Mouse (Mus musculus) myocyte (in vitro differentiated cells): ENCODE data around the gene Gabbr2. TPM values are rescaled to one million over a fixed set of nuclear protein-coding genes. Genes with fewer than 3 reads are reported as not detected.

ENCODE experiments used
- H3K27me3 ChIP-seq: one replicate; pipeline ENCODE4 v1.6.1; 2011; ENCODE audit not compliant: control insufficient read depth, insufficient read depth, insufficient read length
- H3K36me3 ChIP-seq: one replicate; pipeline ENCODE4 v1.6.1; 2011; ENCODE audit not compliant: control insufficient read depth, insufficient read depth
- H3K4me2 ChIP-seq: one replicate; pipeline ENCODE4 v1.6.1; 2011; ENCODE audit warnings: low read depth, control low read depth
- H3K4me3 ChIP-seq: one replicate; pipeline ENCODE4 v1.5.1; 2011; ENCODE audit warnings: mild to moderate bottlenecking, control low read depth, moderate library complexity
- H3K79me2 ChIP-seq: one replicate; pipeline ENCODE4 v1.6.1; 2011; ENCODE audit not compliant: control insufficient read depth, insufficient read depth
- H3ac ChIP-seq: one replicate; pipeline ENCODE4 v1.6.1; 2011; ENCODE audit not compliant: control insufficient read depth, insufficient read length
- CEBPB ChIP-seq: IDR thresholded peaks from 2 replicates; pipeline ENCODE4 v1.6.1; 2011; ENCODE audit warnings: mild to moderate bottlenecking, moderate library complexity; ENCODE audit not compliant: poor library complexity, insufficient read depth, severe bottlenecking
- E2F4 ChIP-seq: IDR thresholded peaks from one replicate; pipeline ENCODE4 v1.6.1; 2011; ENCODE audit warnings: mild to moderate bottlenecking, control low read depth, moderate library complexity; ENCODE audit not compliant: insufficient read depth
- MAX ChIP-seq: IDR thresholded peaks from one replicate; pipeline ENCODE4 v1.6.1; 2011; ENCODE audit warnings: low read depth, mild to moderate bottlenecking, control low read depth
- MYOD1 ChIP-seq, 3 experiments: IDR thresholded peaks; one replicate each; pipeline ENCODE4 v1.6.1; 2011; ENCODE audit warnings: control low read depth in 2 of 3, low read depth in 2 of 3, mild to moderate bottlenecking in 2 of 3, moderate library complexity in 1 of 3; ENCODE audit not compliant: insufficient read length in 2 of 3, control insufficient read depth in 1 of 3
- MYOG ChIP-seq, 3 experiments: IDR thresholded peaks; one replicate each; pipeline ENCODE4 v1.6.1; 2011; ENCODE audit warnings: control low read depth in 2 of 3, low read depth in 2 of 3, mild to moderate bottlenecking in 2 of 3; ENCODE audit not compliant: insufficient read length in 2 of 3, control insufficient read depth in 1 of 3, insufficient read depth in 1 of 3
- POLR2A ChIP-seq: IDR thresholded peaks from one replicate; pipeline ENCODE4 v1.6.1; 2011; ENCODE audit warnings: low read depth, mild to moderate bottlenecking, control low read depth, moderate library complexity; ENCODE audit not compliant: insufficient read length
- POLR2AphosphoS2 ChIP-seq: IDR thresholded peaks from one replicate; pipeline ENCODE4 v1.6.1; 2011; ENCODE audit warnings: low read depth, control low read depth; ENCODE audit not compliant: insufficient read length
- REST ChIP-seq: IDR thresholded peaks from one replicate; pipeline ENCODE4 v1.6.1; 2011; ENCODE audit warnings: mild to moderate bottlenecking, control low read depth, moderate library complexity; ENCODE audit not compliant: insufficient read depth, insufficient read length
- SRF ChIP-seq: IDR thresholded peaks from one replicate; pipeline ENCODE4 v1.6.1; 2011; ENCODE audit warnings: low read depth; ENCODE audit not compliant: control insufficient read depth, insufficient read length
- TCF12 ChIP-seq: IDR thresholded peaks from one replicate; pipeline ENCODE4 v1.6.1; 2011; ENCODE audit warnings: mild to moderate bottlenecking, control low read depth; ENCODE audit not compliant: poor library complexity, insufficient read depth, severe bottlenecking
- TCF3 ChIP-seq: IDR thresholded peaks from one replicate; pipeline ENCODE4 v1.6.1; 2011; ENCODE audit warnings: low read depth, control low read depth; ENCODE audit not compliant: insufficient read length
- USF1 ChIP-seq: IDR thresholded peaks from one replicate; pipeline ENCODE4 v1.6.1; 2011; ENCODE audit warnings: low read depth, mild to moderate bottlenecking, control low read depth, moderate library complexity
- polyA plus RNA-seq: library from polyadenylated mRNA; unstranded; fragments of >200 nt; fragmentation: generic; extraction: Trizol; gene quantifications from one replicate; pipeline ENCODE4 v1.2.1, GENCODE M21; 2012; ENCODE audit warnings: missing spikeins

The Gabbr2 gene
- polyA plus RNA-seq, 1 experiment = not detected

GRCm38 (mm10) chr4:46986054-46986453, 5.6 kb downstream of the Gabbr2 start:
- H3K4me2 ChIP-seq = no peak overlapping the region
- no peaks in the 10 kb centered on the region for H3K36me3 ChIP-seq
- H3K4me3 ChIP-seq = no peak overlapping the region
- no peak overlapping the region for H3ac ChIP-seq
- TF ChIP-seq CEBPB = no peak
- no peaks in the 10 kb centered on the region for H3K27me3 ChIP-seq
- H3K79me2 ChIP-seq = no peaks in the 10 kb centered on the region

DNA sequence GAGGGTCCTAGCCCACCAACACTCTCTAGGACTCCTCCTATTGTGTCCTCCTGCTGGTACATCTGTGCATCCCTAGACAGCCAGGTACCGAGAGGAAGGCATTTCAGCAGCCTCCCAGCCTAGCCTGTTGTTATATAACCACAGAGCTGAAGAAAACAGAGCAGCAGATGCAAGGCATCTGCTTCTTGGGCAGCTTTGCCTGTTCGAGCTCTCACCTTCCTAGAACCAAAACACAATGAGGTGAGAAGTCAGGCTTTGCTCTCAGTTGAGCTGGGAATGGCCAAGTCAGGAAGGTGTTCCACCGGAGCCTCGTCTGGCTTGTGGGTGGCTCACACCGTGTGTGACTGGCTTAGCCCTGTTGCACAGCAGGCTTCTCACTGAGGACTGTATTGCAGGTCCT, 8.8 kb downstream of the Gabbr2 start:
- no peaks in the 10 kb centered on the region for H3K79me2 ChIP-seq
- no peak overlapping the region for H3ac ChIP-seq
- no peaks in the 10 kb centered on the region for H3K36me3 ChIP-seq
- H3K27me3 ChIP-seq = no peaks in the 10 kb centered on the region
- no peak for TF ChIP-seq POLR2AphosphoS2
- no peak for TF ChIP-seq TCF3
- no peak overlapping the region for H3K4me2 ChIP-seq
- no peak overlapping the region for H3K4me3 ChIP-seq

DNA sequence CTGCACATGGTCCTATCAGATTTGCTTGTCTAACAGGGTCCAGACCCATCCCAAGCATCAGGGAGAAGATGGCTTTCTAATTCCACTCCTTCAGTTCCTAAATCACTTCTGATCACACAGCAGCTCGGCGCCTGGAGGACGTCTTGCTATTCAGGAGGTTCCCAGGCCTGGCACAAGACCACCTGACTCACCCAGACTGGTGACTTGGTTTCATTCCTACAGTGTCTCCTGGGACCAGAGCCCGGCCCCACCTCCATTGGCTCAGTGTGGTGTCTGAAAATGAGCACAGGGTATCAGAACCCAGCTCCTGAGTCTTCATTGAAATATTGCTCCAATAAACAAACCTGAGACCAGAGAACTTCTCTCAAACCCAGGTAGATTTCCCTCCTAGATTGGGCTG, 9.6 kb downstream of the Gabbr2 start:
- H3K79me2 ChIP-seq = no peaks in the 10 kb centered on the region
- H3K27me3 ChIP-seq = no peaks in the 10 kb centered on the region
- H3K4me3 ChIP-seq = no peak overlapping the region
- TF ChIP-seq TCF12 = no peak
- no peak for TF ChIP-seq MYOD1 (IDR thresholded peaks at IDR 0.05; ENCODE audit: control insufficient read depth in 1 of 3, insufficient read length in 2 of 3, low read depth in 2 of 3)
- TF ChIP-seq MAX = no peak
- no peak for TF ChIP-seq USF1
- TF ChIP-seq REST = no peak
- no peak for TF ChIP-seq SRF
- no peaks in the 10 kb centered on the region for H3K36me3 ChIP-seq
- no peak overlapping the region for H3ac ChIP-seq
- H3K4me2 ChIP-seq = no peak overlapping the region

DNA sequence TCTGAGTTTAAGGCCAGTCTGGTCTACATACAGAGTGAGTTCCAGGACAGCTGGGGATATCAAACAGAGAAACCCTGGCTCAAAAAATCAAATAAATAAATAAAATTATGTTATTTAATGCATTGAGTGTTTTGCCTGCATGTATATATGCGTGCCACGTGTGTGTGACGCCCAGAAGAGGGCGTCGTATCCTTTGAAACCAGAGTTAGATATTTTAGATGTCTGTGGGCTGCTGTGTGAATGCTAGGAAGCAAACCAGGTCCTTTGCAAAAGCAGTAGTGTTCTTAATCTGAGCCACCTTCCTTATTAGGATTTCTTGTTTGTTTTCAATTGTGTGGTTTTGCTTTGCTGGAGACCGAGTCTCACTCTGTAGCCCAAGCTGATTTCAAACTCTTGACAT, 13.3 kb downstream of the Gabbr2 start:
- Histone ChIP-seq H3K79me2 (no peaks in the 10 kb centered on the region), H3ac (no peak overlapping the region), H3K4me2 (no peak overlapping the region), H3K4me3 (no peak overlapping the region), H3K36me3 (no peaks in the 10 kb centered on the region), H3K27me3 (no peaks in the 10 kb centered on the region)
- TF ChIP-seq SRF = no peak
- no peak for TF ChIP-seq E2F4
- TF ChIP-seq MYOG (IDR thresholded peaks at IDR 0.05; ENCODE audit: control insufficient read depth in 1 of 3, insufficient read depth in 1 of 3, insufficient read length in 2 of 3, low read depth in 2 of 3) = no peak
- TF ChIP-seq POLR2A = no peak
- TF ChIP-seq USF1 = no peak
- TF ChIP-seq TCF12 = no peak
- no peak for TF ChIP-seq MYOD1 (IDR thresholded peaks at IDR 0.05; ENCODE audit: control insufficient read depth in 1 of 3, insufficient read length in 2 of 3, low read depth in 2 of 3)
- TF ChIP-seq TCF3 = no peak

GRCm38 (mm10) chr4:46977161-46977560, 14.5 kb downstream of the Gabbr2 start:
- no peaks in the 10 kb centered on the region for H3K27me3 ChIP-seq
- no peak overlapping the region for H3K4me2 ChIP-seq
- H3K36me3 ChIP-seq = no peaks in the 10 kb centered on the region
- no peaks in the 10 kb centered on the region for H3K79me2 ChIP-seq
- no peak overlapping the region for H3K4me3 ChIP-seq
- no peak overlapping the region for H3ac ChIP-seq
- no peak for TF ChIP-seq CEBPB
- no peak for TF ChIP-seq E2F4
- TF ChIP-seq USF1 = no peak
- no peak for TF ChIP-seq TCF12
- TF ChIP-seq REST = no peak
- no peak for TF ChIP-seq POLR2A
- no peak for TF ChIP-seq MAX

- no peak for TF ChIP-seq POLR2A
- no peak for TF ChIP-seq SRF
- no peak for TF ChIP-seq MYOG (IDR thresholded peaks at IDR 0.05; ENCODE audit: control insufficient read depth in 1 of 3, insufficient read depth in 1 of 3, insufficient read length in 2 of 3, low read depth in 2 of 3)
- TF ChIP-seq MYOD1 (IDR thresholded peaks at IDR 0.05; ENCODE audit: control insufficient read depth in 1 of 3, insufficient read length in 2 of 3, low read depth in 2 of 3) = no peak
- no peak for TF ChIP-seq E2F4
- TF ChIP-seq REST = no peak
- no peak for TF ChIP-seq CEBPB
- no peak for TF ChIP-seq POLR2AphosphoS2
- TF ChIP-seq TCF3 = no peak
- TF ChIP-seq TCF12 = no peak
- no peak for TF ChIP-seq USF1
- TF ChIP-seq MAX = no peak
- H3ac ChIP-seq = no peak overlapping the region
- H3K79me2 ChIP-seq = no peaks in the 10 kb centered on the region
Measured at GRCm38 (mm10) chr4:46976671-46977071, 15.0 kb downstream of the Gabbr2 start.

More at GRCm38 (mm10) chr4:46976671-46977071, 15.0 kb downstream of the Gabbr2 start:
- Histone ChIP-seq H3K4me2 (no peak overlapping the region), H3K27me3 (no peaks in the 10 kb centered on the region), H3K36me3 (no peaks in the 10 kb centered on the region), H3K4me3 (no peak overlapping the region)
